Mouse (Mus musculus): ENCODE results near the gene Actl10.

Actl10 gene

DNA sequence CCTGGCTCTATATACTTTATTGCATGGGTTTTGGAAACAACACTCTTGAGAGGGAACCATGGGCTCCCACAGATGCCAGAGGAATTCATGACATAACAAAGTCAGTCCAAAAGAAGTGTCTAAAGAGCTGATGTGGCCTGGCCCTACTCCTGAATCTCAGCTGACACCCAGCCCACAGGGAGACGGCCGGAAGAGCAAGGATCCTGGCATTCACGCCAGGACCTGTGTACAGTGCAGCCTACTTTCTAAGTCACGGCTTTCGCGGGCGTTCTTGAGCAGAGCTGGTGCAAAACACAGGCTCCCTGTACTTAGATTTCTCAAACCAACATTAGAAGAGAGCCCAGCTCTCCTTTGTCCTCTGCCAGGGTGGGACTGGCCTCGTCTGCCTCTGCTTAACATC is 29.0 kb downstream of the Actl10 start:
- DNase-seq (ENCODE audit: inconsistent ontology term): peak; percentile 66

GRCm38 (mm10) chr2:154581421-154581820 is 29.8 kb downstream of the Actl10 start:
- no peak for DNase-seq (ENCODE audit: inconsistent ontology term)

DNA sequence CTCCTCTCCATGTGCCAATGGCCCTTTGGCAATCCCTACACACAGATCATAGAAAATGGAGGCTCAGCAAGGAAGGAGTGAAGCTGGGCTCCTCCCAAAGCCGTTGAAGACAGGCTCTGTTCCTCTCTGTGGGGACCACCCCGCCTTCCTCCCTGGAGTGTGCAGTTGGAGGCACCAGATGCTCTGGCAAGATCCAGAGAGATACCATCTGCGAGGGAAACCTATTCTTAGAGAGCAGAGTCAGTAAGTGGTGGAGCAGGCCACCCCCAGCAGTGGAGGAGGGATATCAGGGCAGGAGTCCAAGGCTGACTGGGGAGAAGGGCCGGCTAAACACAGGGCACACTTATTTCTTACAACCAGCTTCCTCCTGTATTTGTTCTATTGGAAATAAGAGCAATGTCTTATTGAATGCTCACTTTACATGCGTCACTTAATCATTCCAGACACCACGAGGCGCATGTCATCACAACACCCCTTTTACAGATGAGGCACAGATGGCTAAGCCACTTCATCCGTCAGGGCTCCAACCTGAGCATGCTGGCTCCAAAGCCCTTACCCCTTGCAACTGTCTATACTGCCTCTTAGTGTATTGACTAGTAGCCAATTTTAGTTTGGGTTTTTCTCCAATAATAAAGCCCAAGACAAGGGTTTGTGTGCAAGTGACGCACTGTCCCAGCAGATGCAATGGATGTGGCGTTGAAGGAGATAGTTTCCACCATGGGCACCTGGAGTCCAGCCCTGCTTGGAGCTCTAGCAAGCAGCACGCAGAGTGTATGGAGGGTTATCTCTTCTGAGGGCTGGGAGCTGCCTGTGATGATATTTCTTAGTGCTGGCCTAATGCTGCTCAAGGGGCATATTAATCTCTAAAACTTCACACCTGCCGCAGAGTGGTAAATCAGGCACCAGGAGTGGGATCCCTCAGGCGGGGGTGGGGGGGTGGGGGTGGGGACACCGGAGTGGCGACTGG is 32.6 kb downstream of the Actl10 start:
- DNase-seq (ENCODE audit: inconsistent ontology term): peak; percentile 36

- peak; percentile 88 for DNase-seq (ENCODE audit: inconsistent ontology term)
Measured at GRCm38 (mm10) chr2:154584931-154585601, 33.5 kb downstream of the Actl10 start.

- no peak for DNase-seq (ENCODE audit: inconsistent ontology term)
Measured at GRCm38 (mm10) chr2:154586405-154586804, 34.8 kb downstream of the Actl10 start.

DNA sequence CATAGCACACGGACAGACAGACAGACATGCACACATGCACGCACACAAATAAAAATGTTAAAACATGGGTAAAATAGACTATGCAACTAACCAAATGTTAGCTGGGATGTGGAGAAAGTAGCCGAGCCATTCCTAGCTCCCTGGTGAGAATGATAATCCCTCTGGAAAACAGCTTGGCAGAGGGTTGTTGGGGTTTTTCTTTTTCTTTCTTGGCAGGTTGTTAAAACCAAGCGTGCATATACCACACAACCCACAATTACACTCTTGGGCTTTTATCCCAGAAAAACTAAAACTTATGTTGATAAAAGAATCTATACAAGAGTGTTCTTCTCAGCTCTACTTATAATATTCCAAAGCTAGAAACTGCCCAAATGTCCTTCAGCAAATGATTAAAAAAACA is 37.5 kb downstream of the Actl10 start:
- no peak for DNase-seq (ENCODE audit: inconsistent ontology term)

DNA sequence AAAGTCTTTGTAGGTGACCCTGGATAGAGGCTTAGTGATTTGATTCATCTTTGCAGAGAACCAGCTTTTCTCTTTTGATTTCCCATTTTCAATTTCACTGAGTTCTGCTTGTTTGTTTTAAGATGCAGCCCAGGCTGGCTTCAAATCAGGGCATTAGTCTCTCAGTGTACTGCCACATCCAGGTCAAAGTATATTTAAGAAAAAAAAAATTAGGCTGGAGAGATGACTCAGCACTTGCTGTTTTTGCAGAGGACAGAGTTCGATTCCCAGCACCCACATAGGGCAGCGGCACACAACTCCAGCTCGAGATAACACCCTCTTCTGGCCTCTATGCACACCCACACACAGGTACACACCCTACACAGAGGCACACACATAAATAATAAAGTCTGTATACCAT is 39.7 kb downstream of the Actl10 start:
- no peak for DNase-seq (ENCODE audit: inconsistent ontology term)

GRCm38 (mm10) chr2:154593025-154593424 is 41.4 kb downstream of the Actl10 start:
- DNase-seq (ENCODE audit: inconsistent ontology term): no peak

- DNase-seq (ENCODE audit: inconsistent ontology term): no peak
Measured at GRCm38 (mm10) chr2:154595775-154596174, 44.2 kb downstream of the Actl10 start.

GRCm38 (mm10) chr2:154597399-154597798 is 45.8 kb downstream of the Actl10 start:
- no peak for DNase-seq (ENCODE audit: inconsistent ontology term)

DNA sequence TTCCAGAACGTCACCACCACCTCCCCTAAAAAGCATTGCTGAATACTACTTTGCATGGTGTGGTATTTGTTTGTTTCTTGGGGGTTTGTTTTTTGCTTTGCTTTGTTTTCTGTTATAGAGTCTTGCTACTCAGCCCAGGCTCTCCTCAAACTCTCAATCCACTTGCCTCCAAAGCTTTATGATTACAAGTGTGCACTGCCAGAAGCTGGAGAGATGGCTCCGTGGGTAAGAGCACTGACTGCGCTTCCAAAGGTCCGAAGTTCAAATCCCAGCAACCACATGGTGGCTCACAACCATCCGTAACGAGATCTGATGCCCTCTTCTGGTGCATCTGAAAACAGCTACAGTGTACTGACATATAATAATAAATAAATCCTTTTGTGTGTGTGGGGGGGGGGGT is 49.0 kb downstream of the Actl10 start:
- DNase-seq (ENCODE audit: inconsistent ontology term): no peak

- DNase-seq (ENCODE audit: inconsistent ontology term): no peak
Measured at GRCm38 (mm10) chr2:154601324-154601723, 49.7 kb downstream of the Actl10 start.
